Mouse (Mus musculus) layer of hippocampus, adult 18-20 months (tissue): ENCODE measurements at regions not wholly inside any gene's neighbourhood (a gene's known extent, or its start where the extent isn't known, plus 50 kb on each side); places are given as distances from the start of the nearest gene placed in this dataset.
A peak's percentile ranks its signal among the peaks of the same experiment; 100 is the strongest.

ENCODE experiments used
- DNase-seq, 2 experiments: peaks; one replicate each; pipeline ENCODE4 v3.0.0; 2022; ENCODE audit warnings: low spot score in 2 of 2

DNA sequence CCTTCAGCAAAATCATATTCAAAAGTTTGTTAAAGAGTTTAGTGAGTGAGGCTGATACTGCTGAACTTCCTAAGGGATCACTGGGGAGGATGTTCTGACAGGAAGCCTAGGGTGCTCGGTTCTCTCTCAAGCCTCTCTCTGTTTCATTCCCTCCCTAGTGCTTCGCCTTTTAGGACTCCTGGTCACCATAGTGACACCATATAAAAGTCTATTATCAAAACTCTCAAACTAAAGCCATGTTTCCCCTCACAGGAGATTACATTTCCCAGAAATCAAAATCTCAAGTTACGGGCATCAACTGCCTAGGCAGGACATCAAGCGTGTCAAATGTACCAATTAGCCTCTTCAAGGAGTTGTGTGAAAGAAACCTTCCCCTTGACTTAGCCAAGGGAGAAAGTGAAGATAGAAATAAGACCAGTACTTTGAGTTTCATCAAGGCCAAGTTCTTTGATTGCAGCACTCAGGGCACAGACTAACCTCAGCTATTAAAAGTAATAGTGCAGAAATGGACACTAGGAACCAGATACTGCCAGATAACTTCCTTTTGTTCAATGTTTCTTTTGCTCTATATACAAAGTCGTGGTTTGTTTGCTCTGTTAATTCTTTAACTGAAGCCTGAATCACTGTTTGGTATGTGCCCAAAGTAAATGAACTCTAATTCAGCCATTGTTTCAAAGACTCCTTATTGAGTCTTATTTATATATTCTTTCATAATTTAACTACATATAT lies 752.6 kb downstream of the Jrkl start:
- no peak for DNase-seq

DNA sequence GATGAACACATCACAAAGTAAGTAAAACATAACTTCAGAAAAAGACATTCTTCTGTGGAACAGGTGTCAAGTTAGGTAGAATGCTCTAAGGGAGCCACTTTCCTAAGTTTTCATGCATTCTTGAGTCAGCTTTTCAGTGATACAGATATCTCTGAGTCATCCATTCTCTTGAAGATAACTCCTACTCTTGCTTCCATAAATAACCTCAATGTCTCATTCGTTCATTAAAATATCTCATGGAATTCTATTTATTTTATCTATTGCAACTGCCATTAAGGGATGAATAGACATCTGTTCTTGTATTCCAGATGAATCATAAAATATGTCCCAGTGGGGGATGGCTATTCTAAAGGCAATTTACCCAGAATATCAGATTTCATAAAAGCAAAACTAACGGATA lies 787.8 kb downstream of the Jrkl start:
- DNase-seq: no peak

DNA sequence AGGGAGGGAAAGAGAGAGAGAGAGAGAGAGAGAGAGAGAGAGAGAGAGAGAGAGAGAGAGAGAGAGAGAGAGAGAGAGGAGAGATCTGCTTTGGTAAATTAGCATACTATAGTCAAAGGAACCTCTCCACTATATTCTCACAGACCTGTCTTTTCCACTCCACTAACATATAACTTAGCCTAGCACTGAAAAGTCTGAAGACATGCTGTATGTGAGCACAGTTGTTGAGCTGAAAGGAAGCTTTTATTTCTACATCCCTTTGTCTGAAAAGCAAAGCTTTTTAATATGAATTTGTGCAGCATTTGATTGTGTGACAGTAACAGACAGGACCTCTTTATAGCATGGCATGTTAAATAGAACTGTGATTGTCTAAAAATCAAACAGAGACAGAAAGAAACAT lies 788.9 kb downstream of the Jrkl start:
- no peak for DNase-seq

DNA sequence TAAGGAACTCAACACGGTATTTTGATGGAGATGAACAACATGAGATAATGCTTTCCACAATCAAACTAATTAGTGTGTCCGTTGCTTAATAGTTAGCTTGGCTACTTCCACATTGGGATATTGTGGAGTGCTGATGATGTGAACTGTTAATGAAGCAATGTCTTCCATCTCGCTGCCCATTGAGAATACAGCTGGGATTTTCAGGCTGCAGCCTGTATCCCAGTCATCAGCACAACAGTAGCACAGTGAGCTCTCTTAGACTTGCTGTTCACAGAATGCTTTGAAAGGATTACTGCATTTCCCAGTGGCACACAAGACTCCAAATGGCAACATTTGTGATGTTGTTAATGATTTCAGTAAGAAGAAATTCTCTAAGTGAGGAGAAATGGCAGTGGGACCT lies 811.5 kb downstream of the Jrkl start:
- no peak for DNase-seq

DNA sequence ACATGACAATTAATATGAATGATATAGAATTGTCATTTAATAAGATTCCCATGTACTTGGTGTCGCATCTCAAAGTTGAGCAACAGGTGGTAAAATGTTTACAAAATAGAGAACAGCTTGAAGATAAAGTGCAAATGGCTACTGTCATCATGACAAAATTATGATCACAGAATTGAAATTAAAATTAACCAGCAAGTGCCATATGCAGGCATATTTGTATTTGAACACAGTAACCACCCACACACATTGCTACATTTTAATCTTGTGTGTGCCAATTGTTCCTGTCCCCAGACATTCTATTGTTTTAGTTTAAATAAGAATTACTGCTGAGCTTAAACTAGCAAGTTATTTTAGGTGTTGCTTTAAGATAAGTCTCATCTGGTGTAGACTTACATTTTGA lies 823.7 kb downstream of the Jrkl start:
- DNase-seq: peak in 1 of 2 experiments; percentile 57

DNA sequence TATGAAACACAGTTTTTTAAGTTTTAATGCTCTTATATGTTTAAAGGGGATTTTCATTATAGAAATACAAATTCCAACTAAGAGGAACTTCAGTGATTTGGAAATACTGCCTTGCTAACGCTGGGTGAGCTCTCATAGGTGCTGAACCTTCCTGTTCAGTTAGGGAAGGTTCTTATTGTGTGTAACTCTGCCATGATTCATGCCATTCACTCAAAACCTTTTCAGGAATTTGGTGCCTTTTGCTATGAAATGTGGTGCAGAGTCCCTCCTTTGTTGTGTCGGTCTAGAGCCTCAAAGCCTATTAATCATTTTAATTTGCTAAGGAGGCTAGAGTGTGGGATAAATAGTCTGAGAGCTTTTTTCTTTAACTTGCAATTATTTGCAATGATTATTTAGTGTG lies 837.1 kb downstream of the Jrkl start:
- no peak for DNase-seq

DNA sequence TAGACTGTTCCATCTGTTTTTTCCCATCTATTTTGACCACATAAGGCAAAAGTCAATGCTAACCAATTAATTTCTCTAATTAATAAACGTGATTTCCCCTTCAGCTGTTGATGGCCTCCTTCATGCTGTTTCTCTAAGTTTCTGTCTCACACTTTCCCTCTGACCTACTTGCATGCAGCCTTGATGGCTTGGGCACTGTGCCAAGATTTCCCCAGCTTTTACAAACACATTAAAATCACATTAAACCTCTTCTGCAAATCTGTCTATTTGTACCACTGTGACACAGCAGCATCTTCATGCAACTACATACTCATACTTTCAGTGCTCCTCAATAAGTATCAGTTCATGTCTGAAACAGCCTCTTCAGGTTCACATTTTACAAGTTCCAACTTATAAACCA lies 841.4 kb downstream of the Jrkl start:
- DNase-seq: no peak

DNA sequence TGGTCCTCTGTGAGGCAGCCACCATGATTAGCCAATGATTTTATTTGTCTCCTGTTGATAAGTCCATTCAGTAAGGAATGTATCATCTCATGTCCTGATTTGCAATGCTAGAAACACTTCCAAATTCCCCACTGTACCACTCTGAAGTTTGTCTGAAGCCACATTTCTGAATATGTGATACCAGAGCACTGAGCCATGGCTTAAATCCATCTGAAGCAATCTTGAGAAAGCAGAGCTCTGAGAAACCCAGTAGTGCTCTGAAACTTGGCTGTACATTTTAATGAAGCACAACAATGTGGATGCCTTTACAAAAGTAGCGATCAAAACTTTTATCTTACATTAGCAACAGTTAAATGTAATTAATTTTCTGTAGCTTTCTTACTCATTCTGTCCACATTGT lies 850.0 kb downstream of the Jrkl start:
- DNase-seq: no peak

DNA sequence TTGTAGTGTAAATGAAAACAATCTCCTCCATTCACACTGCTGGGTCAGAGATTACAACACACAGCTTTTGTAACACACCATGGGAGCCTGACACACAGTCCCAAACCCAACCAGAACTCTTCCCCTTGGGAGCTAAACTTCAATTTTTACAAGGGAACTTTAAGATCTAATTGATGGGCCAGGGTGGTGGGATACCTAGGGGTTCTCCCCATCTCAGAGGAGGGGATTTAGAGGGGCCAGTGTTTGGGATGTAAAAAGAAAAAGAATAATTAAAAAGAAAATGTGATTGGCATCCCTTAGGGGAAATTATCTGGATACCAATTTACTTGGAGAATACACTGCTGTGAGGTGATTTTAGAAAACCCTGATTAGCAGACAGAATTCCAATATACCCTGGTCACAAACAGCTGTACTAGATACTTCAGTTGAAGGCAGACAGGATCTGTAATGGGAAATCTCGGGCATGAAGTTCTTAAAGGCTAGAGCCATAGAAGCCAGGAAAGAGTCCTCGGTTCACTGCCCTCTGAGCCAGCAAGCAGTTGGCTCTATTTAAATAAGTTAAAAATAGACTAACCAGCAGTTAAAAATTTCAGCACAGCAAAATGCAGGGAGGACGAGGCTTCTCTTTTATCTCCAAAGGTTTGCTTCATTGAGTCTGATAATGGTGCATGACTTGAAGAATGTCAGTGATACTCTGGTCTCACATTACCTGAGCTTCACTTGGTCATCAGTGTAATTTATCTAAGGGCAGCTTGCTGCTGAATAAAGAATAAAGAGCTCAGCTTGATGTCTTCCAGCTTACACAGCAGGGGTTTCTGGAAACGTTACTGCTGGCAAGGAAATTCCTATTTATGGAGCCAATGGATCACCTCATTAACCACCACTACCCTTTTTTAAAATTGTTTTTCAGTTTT lies 864.6 kb downstream of the Jrkl start:
- DNase-seq: peak in 1 of 2 experiments; percentile 11

DNA sequence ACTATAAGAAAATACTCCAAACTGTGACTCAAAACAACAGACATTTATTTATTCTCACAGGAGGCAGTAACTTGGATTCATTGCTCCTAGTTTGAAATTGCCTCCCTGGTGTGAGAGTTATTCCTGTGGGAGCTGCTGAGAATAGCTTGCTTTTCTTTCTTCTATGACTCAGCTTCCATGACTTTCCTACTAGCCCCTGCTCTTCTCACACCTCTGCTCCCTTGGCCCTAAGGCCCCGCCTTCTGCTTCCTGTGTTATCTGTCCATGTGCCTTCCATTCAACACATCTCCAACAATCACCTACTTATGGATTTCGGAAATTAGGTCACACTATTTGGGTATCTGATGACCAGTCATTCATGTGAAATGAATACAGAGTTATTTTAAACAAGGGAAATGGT lies 865.6 kb downstream of the Jrkl start:
- no peak for DNase-seq

DNA sequence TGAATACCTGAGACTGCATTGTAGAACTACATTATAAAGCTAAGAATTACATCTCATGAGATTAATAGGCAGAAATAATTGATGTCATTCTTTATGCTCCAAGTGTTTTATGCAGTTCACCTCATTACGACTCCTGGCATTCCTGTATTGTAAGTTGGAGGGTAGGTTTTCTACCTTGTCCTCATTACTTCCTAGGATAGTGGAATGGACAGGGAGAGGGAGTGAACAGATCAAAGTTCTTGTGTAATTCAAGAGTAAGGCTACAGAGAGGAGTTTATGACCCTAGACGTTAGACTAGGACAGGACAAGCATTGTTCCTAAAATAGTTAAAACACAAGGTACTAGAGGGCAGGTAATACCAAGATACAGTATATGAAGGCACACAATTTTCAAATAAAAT lies 901.3 kb downstream of the Jrkl start:
- no peak for DNase-seq

DNA sequence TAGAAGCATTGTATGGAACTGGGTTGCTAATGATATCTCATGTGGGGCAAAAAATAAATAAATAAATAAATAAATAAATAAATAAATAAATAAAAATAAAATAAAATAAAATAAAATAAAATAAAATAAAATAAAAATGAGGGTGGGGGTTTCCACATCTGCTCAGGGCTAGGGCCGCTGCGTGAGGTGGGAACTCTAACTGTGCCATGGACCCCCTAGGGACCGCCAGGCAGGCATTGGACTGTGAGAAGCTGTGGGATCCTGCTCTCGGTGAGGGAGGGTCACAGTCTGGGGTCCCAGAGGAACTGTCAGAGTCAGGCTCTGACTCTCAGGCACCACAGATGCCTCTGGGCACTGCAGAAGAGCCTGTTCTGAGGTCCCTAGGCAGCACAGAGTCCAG lies 904.2 kb downstream of the Jrkl start:
- no peak for DNase-seq

DNA sequence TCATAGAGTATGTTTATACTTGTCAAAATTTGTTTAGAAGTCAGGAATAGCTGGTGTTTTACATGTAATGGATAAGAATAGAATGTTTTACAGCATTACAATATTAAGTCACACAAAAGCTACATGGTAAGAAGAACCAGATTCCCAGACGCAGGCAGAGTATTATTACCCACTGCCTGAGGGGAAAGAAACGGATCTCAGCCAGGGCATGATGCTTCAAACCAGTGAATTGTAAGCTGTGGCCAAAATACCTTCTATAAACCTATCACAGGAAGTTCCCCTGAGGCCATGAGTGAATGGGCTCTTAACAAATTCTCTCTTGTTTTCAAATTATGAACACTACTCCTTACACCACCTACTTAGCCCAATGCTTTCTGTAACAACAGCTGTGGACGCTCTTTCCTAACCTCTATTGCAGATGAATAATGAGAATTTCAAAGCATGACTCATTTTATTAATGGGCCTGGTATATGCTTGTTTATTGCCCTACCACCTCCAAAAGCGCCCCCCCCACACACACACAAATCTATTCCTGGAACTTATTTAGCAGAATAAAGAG lies 932.0 kb downstream of the Jrkl start:
- DNase-seq: no peak

DNA sequence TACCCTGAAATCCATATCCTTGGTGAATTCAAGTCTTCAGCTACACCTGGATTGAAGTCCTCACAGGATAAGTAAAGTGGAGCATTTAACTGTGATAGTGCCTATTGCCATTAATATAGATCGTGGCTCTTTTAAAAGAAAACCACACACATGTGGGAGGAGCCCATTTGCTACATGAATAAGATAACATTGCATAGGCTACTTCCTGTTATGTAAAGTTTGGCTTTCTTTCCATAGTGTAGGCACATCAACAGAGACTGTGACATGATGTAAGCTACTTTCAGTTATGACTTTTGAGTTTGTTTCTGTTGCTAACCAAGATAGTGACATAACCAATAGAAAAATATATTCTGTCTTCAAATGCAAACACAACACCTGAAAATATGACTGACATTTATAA lies 932.6 kb downstream of the Jrkl start:
- DNase-seq: no peak
